Mouse (Mus musculus) C2C12 (cell line): ENCODE results near the gene Ano1.

ENCODE experiments used
- CTCF ChIP-seq: IDR thresholded peaks from one replicate; pipeline ENCODE4 v1.5.1; 2011; ENCODE audit not compliant: control insufficient read depth, insufficient read depth, insufficient read length
- MAX ChIP-seq: IDR thresholded peaks from one replicate; pipeline ENCODE4 v1.6.1; 2011; ENCODE audit warnings: mild to moderate bottlenecking, control low read depth
- MYOD1 ChIP-seq: IDR thresholded peaks from one replicate; pipeline ENCODE4 v1.6.1; 2011; ENCODE audit warnings: low read depth; ENCODE audit not compliant: control insufficient read depth, insufficient read length
- MYOG ChIP-seq: IDR thresholded peaks from one replicate; pipeline ENCODE4 v1.6.1; 2011; ENCODE audit not compliant: control insufficient read depth, insufficient read length; ENCODE audit errors: extremely low read depth

DNA sequence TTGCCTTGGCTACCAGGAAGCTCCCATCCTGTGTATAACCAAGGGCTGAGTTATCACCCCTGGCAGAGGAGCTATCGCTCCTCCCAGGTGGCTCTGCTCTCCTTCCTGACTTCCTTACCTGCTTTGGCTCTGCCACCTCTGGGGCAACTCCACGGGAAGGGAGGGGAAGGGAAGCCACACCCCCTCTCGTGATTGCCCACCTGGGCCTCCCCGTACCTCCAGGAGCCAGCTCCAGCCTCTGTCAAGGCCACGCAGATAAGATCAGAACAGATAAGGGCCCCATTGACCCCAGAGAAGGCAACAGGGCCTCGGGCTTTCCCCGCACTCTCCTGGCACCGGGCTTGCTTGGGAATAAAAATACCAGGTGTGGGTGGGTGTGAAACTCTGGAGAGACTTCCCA, 28.4 kb upstream of the Ano1 start:
- TF ChIP-seq CTCF (no peak), MAX (no peak), MYOG (no peak), MYOD1 (no peak)
